Mouse (Mus musculus): ENCODE results near the gene Mxi1. TPM values are rescaled to one million over a fixed set of nuclear protein-coding genes. Genes with fewer than 3 reads are reported as not detected.

The Mxi1 gene
- total and polyA plus RNA-seq, 3 experiments: 10.6 to 19.9 (median 18.9) TPM

DNA sequence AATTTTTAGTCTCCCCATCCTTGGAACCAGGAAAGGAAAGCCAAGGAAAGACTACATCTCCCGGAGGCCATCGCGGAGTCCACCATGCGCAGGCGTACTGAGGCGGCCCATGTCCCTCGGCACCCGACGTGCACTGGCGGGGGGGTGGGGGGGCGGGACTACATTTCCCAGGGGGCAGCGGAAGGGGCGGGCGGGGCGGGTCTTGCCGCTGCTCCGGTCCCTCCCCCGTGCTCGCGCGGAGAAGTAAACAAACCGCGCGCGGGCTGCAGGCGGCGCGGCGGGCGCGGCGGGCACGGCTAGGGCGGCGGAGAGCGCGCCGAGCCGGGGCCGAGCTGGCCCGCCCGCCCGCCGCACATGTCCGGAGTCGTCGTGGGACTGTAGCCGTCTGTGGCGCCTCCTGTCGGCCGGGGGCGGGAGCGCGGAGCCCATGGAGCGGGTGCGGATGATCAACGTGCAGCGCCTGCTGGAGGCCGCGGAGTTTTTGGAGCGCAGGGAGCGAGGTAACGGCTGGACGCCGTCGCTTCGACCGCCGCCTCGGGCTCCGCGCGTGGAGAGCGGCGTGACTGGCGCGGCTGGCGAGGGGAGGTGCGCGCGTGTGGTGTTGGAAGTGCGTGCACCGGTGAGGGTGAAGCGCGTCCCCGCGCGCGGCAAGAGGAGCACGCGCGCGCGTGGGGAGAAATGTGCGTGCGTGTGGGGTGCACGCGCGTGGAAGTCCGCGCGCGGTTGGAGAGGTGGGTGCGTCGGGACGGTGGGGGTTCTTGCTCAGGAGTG, 19.1 kb downstream of the Mxi1 start (continued):
- TF ChIP-seq ZMIZ1 (IDR thresholded peaks at IDR 0.05; ENCODE audit: low read depth, low read length) (no peak), MAX (IDR thresholded peaks at IDR 0.05; ENCODE audit: low read length) (no peak), POLR2AphosphoS2 (IDR thresholded peaks at IDR 0.05; ENCODE audit: low read depth, low read length) (no peak), TCF12 (IDR thresholded peaks at IDR 0.05; ENCODE audit: low read depth, low read length) (no peak), POLR2A (IDR thresholded peaks at IDR 0.05; ENCODE audit: low read depth, low read length) (0 out of 2 replicates have a peak, but pooled peaks have one; percentile 29), ZC3H11A (IDR thresholded peaks at IDR 0.05; ENCODE audit: low read depth, low read length) (no peak), E2F4 (IDR thresholded peaks at IDR 0.05; ENCODE audit: insufficient replicate concordance, low read depth, low read length) (no peak), RCOR1 (conservative IDR thresholded peaks at IDR 0.05; ENCODE audit: low read depth, low read length) (no peak), HCFC1 (IDR thresholded peaks at IDR 0.05; ENCODE audit: low read depth, low read length) (peak; percentile 94), EP300 (IDR thresholded peaks at IDR 0.05; ENCODE audit: low read length) (no peak), SIN3A (IDR thresholded peaks at IDR 0.05; ENCODE audit: low read length) (0 out of 2 replicates have a peak, but pooled peaks have one; percentile 59), KAT2A (IDR thresholded peaks at IDR 0.05; ENCODE audit: insufficient replicate concordance, low read length) (peak; percentile 88; the same call in 1 of the 2 replicates), ETS1 (conservative IDR thresholded peaks at IDR 0.05; ENCODE audit: low read depth, low read length) (no peak), BHLHE40 (IDR thresholded peaks at IDR 0.05; ENCODE audit: low read depth, low read length) (peak; percentile 31), PAX5 (IDR thresholded peaks at IDR 0.05; ENCODE audit: low read length) (no peak), SMC3 (IDR thresholded peaks at IDR 0.05; ENCODE audit: low read depth, low read length) (peak; percentile 65), CHD1 (IDR thresholded peaks at IDR 0.05; ENCODE audit: low read depth, low read length) (0 out of 2 replicates have a peak, but pooled peaks have one; percentile 28), NELFE (IDR thresholded peaks at IDR 0.05; ENCODE audit: low read depth, low read length) (peak; percentile 23; the same call in 1 of the 2 replicates), CTCF (conservative IDR thresholded peaks at IDR 0.05 in 1 of 2, IDR thresholded peaks at IDR 0.05 in 1 of 2; ENCODE audit: low read depth in 2 of 2, low read length in 2 of 2) (peak in 1 of 2 experiments; percentile 89; a peak in 2 of 4 replicates), UBTF (IDR thresholded peaks at IDR 0.05; ENCODE audit: low read depth, low read length) (0 out of 2 replicates have a peak, but pooled peaks have one; percentile 61), ZNF384 (IDR thresholded peaks at IDR 0.05; ENCODE audit: low read depth, low read length) (no peak), NRF1 (IDR thresholded peaks at IDR 0.05; ENCODE audit: low read depth, low read length) (peak; percentile 86), RAD21 (IDR thresholded peaks at IDR 0.05; ENCODE audit: low read depth, low read length) (peak; percentile 44), USF2 (conservative IDR thresholded peaks at IDR 0.05; ENCODE audit: low read depth, low read length) (no peak)

DNA sequence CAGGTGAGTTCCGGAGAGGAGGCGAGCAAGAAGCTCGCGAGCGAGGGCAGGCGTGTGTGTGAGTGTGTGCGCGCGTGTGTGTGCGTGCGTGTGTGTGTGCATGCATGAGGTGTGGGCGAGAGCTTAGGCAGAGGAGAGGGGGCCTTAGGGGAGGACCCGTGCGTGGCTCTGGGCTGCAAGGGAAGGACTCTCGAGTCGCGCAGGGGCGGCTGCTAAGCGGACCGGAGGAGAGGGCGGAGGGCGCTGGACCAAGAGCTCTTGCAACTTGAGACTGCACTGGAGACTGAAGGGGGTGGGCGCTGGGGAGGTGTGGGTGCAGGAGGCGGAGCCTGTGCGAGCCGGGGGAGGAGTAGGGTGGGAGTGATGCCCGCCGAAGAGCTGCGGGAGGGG, 19.7 kb downstream of the Mxi1 start:
- Histone ChIP-seq H3K4me1 (ENCODE audit: control insufficient read depth in 1 of 2, insufficient read depth in 2 of 2) (peaks cover 14 to 38% of the 10 kb centered on the region in 2 experiments), H3K27ac (ENCODE audit: insufficient read depth, low read depth) (no peak overlapping the region), H3K36me3 (replicated peaks in 1 of 2; ENCODE audit: control insufficient read depth in 1 of 2, insufficient read depth in 1 of 2, low read length in 1 of 2) (peaks cover 0 to 15% of the 10 kb centered on the region in 2 experiments), H3K4me3 (replicated peaks in 1 of 3; ENCODE audit: low read depth in 2 of 3, low read length in 2 of 3, poor library complexity in 1 of 3) (peak overlapping the region; percentile 54 to 97 (median 70)), H3K9ac (ENCODE audit: insufficient read depth, low read depth) (peak overlapping the region; percentile 51; the same call in 1 of the 2 replicates), H3K27me3 (replicated peaks) (no peaks in the 10 kb centered on the region), H3K79me2 (replicated peaks; ENCODE audit: control insufficient read depth, extremely low read depth, insufficient read depth, poor library complexity, severe bottlenecking) (no peaks in the 10 kb centered on the region), H3K4me2 (ENCODE audit: insufficient read depth, low read depth, poor library complexity, severe bottlenecking) (peak overlapping the region; percentile 71), H3K9me3 (replicated peaks; ENCODE audit: low read length) (no peaks in the 10 kb centered on the region)
- TF ChIP-seq USF1 (IDR thresholded peaks at IDR 0.05; ENCODE audit: low read depth, low read length) (no peak), E2F4 (IDR thresholded peaks at IDR 0.05; ENCODE audit: insufficient replicate concordance, low read depth, low read length) (no peak), MAZ (IDR thresholded peaks at IDR 0.05; ENCODE audit: low read depth, low read length) (no peak), KAT2A (IDR thresholded peaks at IDR 0.05; ENCODE audit: insufficient replicate concordance, low read length) (no peak), UBTF (IDR thresholded peaks at IDR 0.05; ENCODE audit: low read depth, low read length) (no peak), RCOR1 (conservative IDR thresholded peaks at IDR 0.05; ENCODE audit: low read depth, low read length) (no peak), MAFK (IDR thresholded peaks at IDR 0.05; ENCODE audit: insufficient replicate concordance, low read length) (no peak), TCF12 (IDR thresholded peaks at IDR 0.05; ENCODE audit: low read depth, low read length) (no peak), CHD2 (IDR thresholded peaks at IDR 0.05; ENCODE audit: low read length) (no peak), CTCF (conservative IDR thresholded peaks at IDR 0.05 in 1 of 2, IDR thresholded peaks at IDR 0.05 in 1 of 2; ENCODE audit: low read depth in 2 of 2, low read length in 2 of 2) (no peak), RAD21 (IDR thresholded peaks at IDR 0.05; ENCODE audit: low read depth, low read length) (no peak), TBP (conservative IDR thresholded peaks at IDR 0.05; ENCODE audit: low read depth, low read length) (no peak), ZMIZ1 (IDR thresholded peaks at IDR 0.05; ENCODE audit: low read depth, low read length) (no peak), NRF1 (IDR thresholded peaks at IDR 0.05; ENCODE audit: low read depth, low read length) (no peak), HCFC1 (IDR thresholded peaks at IDR 0.05; ENCODE audit: low read depth, low read length) (no peak), MXI1 (IDR thresholded peaks at IDR 0.05; ENCODE audit: low read depth, low read length) (no peak), JUND (conservative IDR thresholded peaks at IDR 0.05; ENCODE audit: low read depth, low read length) (no peak), MYC (IDR thresholded peaks at IDR 0.05; ENCODE audit: low read depth, low read length) (no peak)
- dilution Hi-C loops (cut with MboI; ENCODE audit: extremely low pct_ligation_motif_present, extremely low pct_unique_long_range_greater_than_20kb, low sequenced_read_pairs): no loop called here
- DNase-seq (ENCODE audit: extremely low read depth): no peak
- in situ Hi-C loops (cut with MboI; ENCODE audit: low pct_ligation_motif_present, low pct_unique_long_range_greater_than_20kb, low sequenced_read_pairs): loop anchor here (25.0 kb wide), 1 partner anchor 318 kb away; no protein-coding TSS in a partner anchor

All from CH12.LX (cell line).